Mouse (Mus musculus) olfactory bulb, adult 2 months (tissue): ENCODE measurements around the gene Gpr63.

Experiments
- CTCF ChIP-seq: fragments of 200-500 bp; IDR thresholded peaks from 2 replicates; pipeline ENCODE4 v1.5.1; 2012; ENCODE audit warnings: low read depth, mild to moderate bottlenecking, low read length, moderate library complexity; ENCODE audit not compliant: insufficient read depth
- POLR2A ChIP-seq: fragments of 200-500 bp; IDR thresholded peaks from 2 replicates; pipeline ENCODE4 v1.6.1; 2012; ENCODE audit warnings: mild to moderate bottlenecking, low read depth, low read length, moderate library complexity; ENCODE audit not compliant: insufficient read depth

- TF ChIP-seq POLR2A = no peak
- no peak for TF ChIP-seq CTCF
These were observed 37.9 kb upstream of the Gpr63 start for GRCm38 (mm10) chr4:24928260-24928780.
